Comparison of ENCODE assay signal across 8 mouse cellular contexts in genomic region chr16:17406512-17407231, GRCm38 (mm10). TPM values are rescaled to one million over a fixed set of nuclear protein-coding genes. Genes with fewer than 3 reads are reported as not detected.
DNase-seq lines count a peak whose midpoint lies in the region; ATAC-seq lines count a peak whose summit lies in the region.

No protein-coding gene starts in this region.

- peak; percentile 12; the same call in 1 of the 2 replicates for ATAC-seq in erythroblast, adult 5-6 weeks (replicated peaks; ENCODE audit: low FRiP score, poor library complexity, severe bottlenecking)
- ATAC-seq in midbrain, embryonic 11.5 days (ENCODE audit: low FRiP score), result no peak
- ATAC-seq in erythroid progenitor cell, adult 5-6 weeks (replicated peaks; ENCODE audit: low FRiP score, poor library complexity, severe bottlenecking), result no peak

- peaks cover 13% of the 10 kb centered on the region for H3K4me1 ChIP-seq in midbrain, embryonic 11.5 days (ENCODE audit: control insufficient read depth, insufficient read depth, low read length)

- H3K4me3 ChIP-seq in midbrain, embryonic 11.5 days (ENCODE audit: low read depth, low read length), result peak overlapping the region; percentile 74

- no peak overlapping the region for H3K27ac ChIP-seq in midbrain, embryonic 11.5 days (ENCODE audit: low read depth, low read length)

- WGBS in midbrain, embryonic 11.5 days, result 40% methylated on average over 9 of the region's 9 CpGs

- H3K9ac ChIP-seq in midbrain, embryonic 11.5 days (ENCODE audit: low read length), result peak overlapping the region; percentile 73

- H3K4me2 ChIP-seq in midbrain, embryonic 11.5 days, result peak overlapping the region; percentile 69

- peak; percentile 10 to 41 for DNase-seq in left cerebral cortex, postnatal 14 days (ENCODE audit: low spot score in 2 of 2)
- no peak for DNase-seq in left cerebral cortex, adult 8-10 months (ENCODE audit: low spot score in 2 of 2)
- DNase-seq in MEL-GATA-1-ER (ENCODE audit: extremely low read depth, low read depth), result peak; percentile 36
- peak; percentile 38 to 67 for DNase-seq in kidney, adult 8-10 months
- DNase-seq in midbrain, embryonic 11.5 days (ENCODE audit: low spot score, missing footprints), result peak; percentile 84
- DNase-seq in adrenal gland, postnatal 14 days, result no peak

- no peaks in the 10 kb centered on the region for H3K27me3 ChIP-seq in midbrain, embryonic 11.5 days (ENCODE audit: control insufficient read depth, insufficient read depth, low read length)

- H3K9me3 ChIP-seq in midbrain, embryonic 11.5 days (ENCODE audit: control insufficient read depth, low read length), result no peaks in the 10 kb centered on the region

- intact Hi-C loops in left cerebral cortex, postnatal 14 days (cut with DNase I), result no loop called here

- H3K36me3 ChIP-seq in midbrain, embryonic 11.5 days (ENCODE audit: control insufficient read depth, insufficient read depth, low read length), result no peaks in the 10 kb centered on the region

RNA-seq across cellular contexts. Expression of gene Pi4ka, which starts 0.6 kb away (rescaled TPM):
- 100 to 1,000 TPM; 258 to 275 TPM for total RNA-seq in left cerebral cortex, postnatal 14 days (2021)
- 100 to 1,000 TPM; 312 to 368 (median 333) TPM for total RNA-seq in left cerebral cortex, adult 8-10 months (2022)
- total RNA-seq in erythroblast, adult 5-6 weeks (2015; ENCODE audit: low replicate concordance), result 9.8 and 30.9 TPM in 2 replicates
- 9.6 and 17.4 TPM in 2 replicates for total RNA-seq in erythroblast, adult 5-6 weeks (2017; ENCODE audit: low replicate concordance)
- polyA plus RNA-seq in midbrain, embryonic 11.5 days (2014; fragmentation: Nextera tagmentation; extraction: Ambion mirVana), result 40.1 and 46.1 TPM in 2 replicates
- 71.7 and 73.6 TPM in 2 replicates for total RNA-seq in adrenal gland, postnatal 14 days (2021)
- total RNA-seq in erythroid progenitor cell, adult 5-6 weeks (2015; ENCODE audit: low replicate concordance), result 15.9 and 72.1 TPM in 2 replicates
- total RNA-seq in erythroid progenitor cell, adult 5-6 weeks (2017; ENCODE audit: low replicate concordance), result 17.1 and 35.3 TPM in 2 replicates

RNA-seq across cellular contexts. Expression of gene Snap29, which starts 0.9 kb away (rescaled TPM):
- total RNA-seq in left cerebral cortex, postnatal 14 days (2021), result 10 to 100 TPM; 26.7 to 29.3 TPM
- total RNA-seq in left cerebral cortex, adult 8-10 months (2022), result 10 to 100 TPM; 16.8 to 18.0 (median 17.1) TPM
- total RNA-seq in erythroblast, adult 5-6 weeks (2015; ENCODE audit: low replicate concordance), result 18.1 and 28.8 TPM in 2 replicates
- 27.6 and 29.0 TPM in 2 replicates for total RNA-seq in erythroblast, adult 5-6 weeks (2017; ENCODE audit: low replicate concordance)
- polyA plus RNA-seq in midbrain, embryonic 11.5 days (2014; fragmentation: Nextera tagmentation; extraction: Ambion mirVana), result 7.5 and 8.0 TPM in 2 replicates
- total RNA-seq in adrenal gland, postnatal 14 days (2021), result 22.9 TPM in 2 replicates
- 22.6 and 25.9 TPM in 2 replicates for total RNA-seq in erythroid progenitor cell, adult 5-6 weeks (2015; ENCODE audit: low replicate concordance)
- total RNA-seq in erythroid progenitor cell, adult 5-6 weeks (2017; ENCODE audit: low replicate concordance), result 19.0 and 20.7 TPM in 2 replicates

RNA-seq across cellular contexts. Expression of gene Crkl, which starts 45.1 kb away (rescaled TPM):
- total RNA-seq in left cerebral cortex, postnatal 14 days (2021), result 10 to 100 TPM; 27.0 to 34.0 TPM
- total RNA-seq in left cerebral cortex, adult 8-10 months (2022), result 10 to 100 TPM; 34.5 to 41.4 (median 34.8) TPM
- 7.7 and 16.3 TPM in 2 replicates for total RNA-seq in erythroblast, adult 5-6 weeks (2015; ENCODE audit: low replicate concordance)
- total RNA-seq in erythroblast, adult 5-6 weeks (2017; ENCODE audit: low replicate concordance), result 8.1 and 16.1 TPM in 2 replicates
- polyA plus RNA-seq in midbrain, embryonic 11.5 days (2014; fragmentation: Nextera tagmentation; extraction: Ambion mirVana), result 85.5 and 92.2 TPM in 2 replicates
- 39.1 and 39.9 TPM in 2 replicates for total RNA-seq in adrenal gland, postnatal 14 days (2021)
- 21.3 and 25.2 TPM in 2 replicates for total RNA-seq in erythroid progenitor cell, adult 5-6 weeks (2015; ENCODE audit: low replicate concordance)
- 20.0 and 24.4 TPM in 2 replicates for total RNA-seq in erythroid progenitor cell, adult 5-6 weeks (2017; ENCODE audit: low replicate concordance)

Comparison
In these comparisons a context has a peak if more than half of its experiments do, and no peak if none do; other contexts are left out.
1. DNase-seq: peak in left cerebral cortex, postnatal 14 days (2 of 2), MEL-GATA-1-ER (single experiment), kidney, adult 8-10 months (2 of 2) and midbrain, embryonic 11.5 days (single experiment); none in left cerebral cortex, adult 8-10 months (0 of 2) and adrenal gland, postnatal 14 days (single experiment).